Mouse (Mus musculus) cerebellum, adult (tissue): Measurements from ENCODE around the gene Egfl7.

Experiments
- ATAC-seq: cut with Nextera tagmentation; 2 replicates; pipeline ENCODE4 v1.9.2; 2017; ENCODE audit warnings: mild to moderate bottlenecking, moderate library complexity, mixed read lengths; ENCODE audit not compliant: insufficient number of reproducible peaks, low FRiP score, low TSS enrichment

Egfl7 gene

GRCm38 (mm10) chr2:26590962-26591361 is 11.1 kb downstream of the Egfl7 start:
- no peak for ATAC-seq

GRCm38 (mm10) chr2:26591416-26591815 is 11.6 kb downstream of the Egfl7 start:
- ATAC-seq = no peak

- ATAC-seq = no peak
Measured at GRCm38 (mm10) chr2:26593211-26594021, 13.6 kb downstream of the Egfl7 start.

- no peak for ATAC-seq
Measured at GRCm38 (mm10) chr2:26594022-26594346, 14.2 kb downstream of the Egfl7 start.

GRCm38 (mm10) chr2:26594461-26594933 is 14.7 kb downstream of the Egfl7 start:
- ATAC-seq = no peak

GRCm38 (mm10) chr2:26594934-26595724 is 15.3 kb downstream of the Egfl7 start:
- no peak for ATAC-seq

- no peak for ATAC-seq
Measured at GRCm38 (mm10) chr2:26595725-26596435, 16.1 kb downstream of the Egfl7 start.

GRCm38 (mm10) chr2:26596898-26597297 is 17.1 kb downstream of the Egfl7 start:
- ATAC-seq = no peak

GRCm38 (mm10) chr2:26597810-26598209 is 18.0 kb downstream of the Egfl7 start:
- no peak for ATAC-seq

- no peak for ATAC-seq
Measured at GRCm38 (mm10) chr2:26598462-26598861, 18.6 kb downstream of the Egfl7 start.

GRCm38 (mm10) chr2:26599965-26600364 is 20.2 kb downstream of the Egfl7 start:
- no peak for ATAC-seq

- no peak for ATAC-seq
Measured at GRCm38 (mm10) chr2:26600664-26601063, 20.9 kb downstream of the Egfl7 start.

- ATAC-seq = no peak
Measured at GRCm38 (mm10) chr2:26601595-26601994, 21.8 kb downstream of the Egfl7 start.

- ATAC-seq = no peak
Measured at GRCm38 (mm10) chr2:26602631-26603030, 22.8 kb downstream of the Egfl7 start.

- ATAC-seq = no peak
Measured at GRCm38 (mm10) chr2:26603159-26603558, 23.3 kb downstream of the Egfl7 start.

GRCm38 (mm10) chr2:26603720-26604671 is 24.2 kb downstream of the Egfl7 start, which contains the start of gene Agpat2:
Gene Agpat2, minus strand, starts transcription at chr2:26604417.
- ATAC-seq = no peak

- ATAC-seq = no peak
Measured at GRCm38 (mm10) chr2:26605331-26605730, 25.5 kb downstream of the Egfl7 start.

- ATAC-seq = no peak
Measured at GRCm38 (mm10) chr2:26606579-26606978, 26.8 kb downstream of the Egfl7 start.

GRCm38 (mm10) chr2:26607056-26607910 is 27.5 kb downstream of the Egfl7 start:
- ATAC-seq = no peak
